Mouse (Mus musculus): Measurements from ENCODE around the gene Psen1. TPM values are rescaled to one million over a fixed set of nuclear protein-coding genes. Genes with fewer than 3 reads are reported as not detected.

Psen1 gene
- polyA plus RNA-seq, 1 experiment from 2014 or later, result 59.9 TPM

- no peaks in the 10 kb centered on the region for H3K27me3 ChIP-seq
- CTCF ChIA-PET, result interaction anchor here (1.7 kb wide), 1 partner anchor 13 kb away, joined by 8 read pairs; no protein-coding TSS in a partner anchor
- POLR2A ChIA-PET, result no interaction called here
- no peak for TF ChIP-seq CTCF (IDR thresholded peaks at IDR 0.05)
- in situ Hi-C loops (cut with MboI; ENCODE audit: low pct_unique_long_range_greater_than_20kb), result no loop called here
- ATAC-seq (no peak), DNase-seq (ENCODE audit: low read depth, low spot score) (no peak)
These were observed 38.8 kb downstream of the Psen1 start for GRCm38 (mm10) chr12:83726510-83727308.

- no peaks in the 10 kb centered on the region for H3K27me3 ChIP-seq
- ChIA-PET POLR2A (no interaction called here), CTCF (no interaction called here)
- DNase-seq (ENCODE audit: low read depth, low spot score), result no peak
- no peak for ATAC-seq
- TF ChIP-seq CTCF (IDR thresholded peaks at IDR 0.05), result no peak
- in situ Hi-C loops (cut with MboI; ENCODE audit: low pct_unique_long_range_greater_than_20kb), result no loop called here
These were observed 44.3 kb downstream of the Psen1 start for GRCm38 (mm10) chr12:83732225-83732624.

GRCm38 (mm10) chr12:83734047-83734446, 46.1 kb downstream of the Psen1 start:
- no peaks in the 10 kb centered on the region for H3K27me3 ChIP-seq
- TF ChIP-seq CTCF (IDR thresholded peaks at IDR 0.05), result no peak
- in situ Hi-C loops (cut with MboI; ENCODE audit: low pct_unique_long_range_greater_than_20kb), result no loop called here
- DNase-seq (ENCODE audit: low read depth, low spot score) (no peak), ATAC-seq (no peak)
- CTCF ChIA-PET, result interaction anchor here (1.1 to 1.6 kb wide), 2 partner anchors 16 to 20 kb away, joined by 3 read pairs; no protein-coding TSS in a partner anchor
- POLR2A ChIA-PET, result no interaction called here

GRCm38 (mm10) chr12:83736236-83736635, 48.3 kb downstream of the Psen1 start:
- CTCF ChIA-PET, result no interaction called here
- DNase-seq (ENCODE audit: low read depth, low spot score) (no peak), ATAC-seq (no peak)
- in situ Hi-C loops (cut with MboI; ENCODE audit: low pct_unique_long_range_greater_than_20kb), result no loop called here
- H3K27me3 ChIP-seq, result no peaks in the 10 kb centered on the region
- no peak for TF ChIP-seq CTCF (IDR thresholded peaks at IDR 0.05)
- POLR2A ChIA-PET, result no interaction called here

GRCm38 (mm10) chr12:83738651-83739050, 50.7 kb downstream of the Psen1 start:
- no peak for DNase-seq (ENCODE audit: low read depth, low spot score)
- TF ChIP-seq CTCF (IDR thresholded peaks at IDR 0.05), result no peak
- no peaks in the 10 kb centered on the region for H3K27me3 ChIP-seq
- ATAC-seq, result no peak
- in situ Hi-C loops (cut with MboI; ENCODE audit: low pct_unique_long_range_greater_than_20kb), result no loop called here
- ChIA-PET POLR2A (no interaction called here), CTCF (no interaction called here)

GRCm38 (mm10) chr12:83741722-83742121, 53.8 kb downstream of the Psen1 start:
- ChIA-PET CTCF (interaction anchor here (1.2 kb wide), 1 partner anchor 25 kb away, joined by 3 read pairs; no protein-coding TSS in a partner anchor), POLR2A (no interaction called here)
- no peak for TF ChIP-seq CTCF (IDR thresholded peaks at IDR 0.05)

GRCm38 (mm10) chr12:83742834-83743233, 54.9 kb downstream of the Psen1 start:
- no peak for DNase-seq (ENCODE audit: low read depth, low spot score)
- in situ Hi-C loops (cut with MboI; ENCODE audit: low pct_unique_long_range_greater_than_20kb), result no loop called here
- no peaks in the 10 kb centered on the region for H3K27me3 ChIP-seq
- ChIA-PET CTCF (interaction anchor here (1.2 kb wide), 1 partner anchor 24 kb away, joined by 3 read pairs; no protein-coding TSS in a partner anchor), POLR2A (interaction anchor here (0.6 kb wide), 1 partner anchor 1385 kb away, joined by 3 read pairs; no protein-coding TSS in a partner anchor)
- ATAC-seq, result no peak
- TF ChIP-seq CTCF (IDR thresholded peaks at IDR 0.05), result no peak

More at GRCm38 (mm10) chr12:83741722-83742121, 53.8 kb downstream of the Psen1 start:
- in situ Hi-C loops (cut with MboI; ENCODE audit: low pct_unique_long_range_greater_than_20kb), result no loop called here
- DNase-seq (ENCODE audit: low read depth, low spot score), result no peak
- ATAC-seq, result no peak
- no peaks in the 10 kb centered on the region for H3K27me3 ChIP-seq

GRCm38 (mm10) chr12:83743712-83744111, 55.8 kb downstream of the Psen1 start:
- DNase-seq (ENCODE audit: low read depth, low spot score) (no peak), ATAC-seq (no peak)
- TF ChIP-seq CTCF (IDR thresholded peaks at IDR 0.05), result no peak
- ChIA-PET POLR2A (no interaction called here), CTCF (no interaction called here)
- in situ Hi-C loops (cut with MboI; ENCODE audit: low pct_unique_long_range_greater_than_20kb), result no loop called here
- no peaks in the 10 kb centered on the region for H3K27me3 ChIP-seq

- H3K27me3 ChIP-seq, result no peaks in the 10 kb centered on the region
- ATAC-seq, result no peak
- TF ChIP-seq CTCF (IDR thresholded peaks at IDR 0.05), result no peak
- in situ Hi-C loops (cut with MboI; ENCODE audit: low pct_unique_long_range_greater_than_20kb), result no loop called here
- ChIA-PET POLR2A (no interaction called here), CTCF (no interaction called here)
- DNase-seq (ENCODE audit: low read depth, low spot score), result no peak
These were observed 61.2 kb downstream of the Psen1 start for GRCm38 (mm10) chr12:83749186-83749585.

GRCm38 (mm10) chr12:83752495-83752894, 64.5 kb downstream of the Psen1 start:
- DNase-seq (ENCODE audit: low read depth, low spot score) (no peak), ATAC-seq (no peak)
- TF ChIP-seq CTCF (IDR thresholded peaks at IDR 0.05), result no peak
- ChIA-PET CTCF (no interaction called here), POLR2A (no interaction called here)
- no peaks in the 10 kb centered on the region for H3K27me3 ChIP-seq
- in situ Hi-C loops (cut with MboI; ENCODE audit: low pct_unique_long_range_greater_than_20kb), result loop anchor here (25.0 kb wide), 1 partner anchor 640 kb away; no protein-coding TSS in a partner anchor

GRCm38 (mm10) chr12:83758735-83759134, 70.8 kb downstream of the Psen1 start:
- TF ChIP-seq CTCF (IDR thresholded peaks at IDR 0.05), result no peak
- DNase-seq (ENCODE audit: low read depth, low spot score) (no peak), ATAC-seq (no peak)
- H3K27me3 ChIP-seq, result no peaks in the 10 kb centered on the region
- POLR2A ChIA-PET, result no interaction called here
- CTCF ChIA-PET, result interaction anchor here (2.0 to 2.4 kb wide), 2 partner anchors 8 to 11 kb away, joined by 4 to 9 read pairs; no protein-coding TSS in a partner anchor
- in situ Hi-C loops (cut with MboI; ENCODE audit: low pct_unique_long_range_greater_than_20kb), result loop anchor here (25.0 kb wide), 1 partner anchor 646 kb away; no protein-coding TSS in a partner anchor
